Mouse (Mus musculus) thymus, postnatal 10 days (tissue): Measurements from ENCODE around the gene Gm826.

ENCODE experiments used
- DNase-seq, 2 experiments: peaks; one replicate each; pipeline ENCODE4 v3.0.0; 2021; ENCODE audit warnings: low spot score in 2 of 2

Gm826 gene

DNA sequence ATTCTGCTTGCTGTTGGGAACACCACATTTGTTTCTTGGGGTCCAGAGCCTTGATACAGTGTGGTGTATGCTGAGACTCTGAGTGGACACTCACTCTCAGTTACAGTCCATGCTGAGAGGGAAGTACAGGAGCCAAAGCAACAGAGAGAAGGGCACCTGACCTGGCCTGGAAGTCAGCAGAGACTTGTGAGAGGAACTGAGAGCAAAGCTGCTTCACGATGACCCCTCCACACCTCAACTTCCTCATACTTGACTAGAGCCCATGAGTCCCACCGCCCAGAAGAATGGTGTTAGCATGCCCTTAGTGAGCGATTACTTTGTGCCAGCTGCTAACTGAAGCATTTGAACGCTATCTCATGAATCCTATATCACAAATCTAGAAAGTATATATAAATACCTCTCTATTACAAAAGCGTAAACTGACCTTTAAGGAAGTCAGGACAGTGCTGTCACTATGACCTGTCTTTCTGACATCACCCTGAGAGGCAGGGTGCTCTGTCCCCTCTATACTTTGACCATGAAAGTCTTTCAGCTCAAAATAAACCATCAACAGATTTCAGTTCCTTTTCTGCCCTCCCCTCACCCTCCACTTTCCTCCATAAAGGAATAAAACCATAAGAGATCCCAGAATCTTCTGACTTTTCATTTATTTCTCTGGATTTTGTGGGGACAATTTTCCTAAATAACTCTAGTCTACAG, 57.9 kb downstream of the Gm826 start:
- DNase-seq, result no peak

DNA sequence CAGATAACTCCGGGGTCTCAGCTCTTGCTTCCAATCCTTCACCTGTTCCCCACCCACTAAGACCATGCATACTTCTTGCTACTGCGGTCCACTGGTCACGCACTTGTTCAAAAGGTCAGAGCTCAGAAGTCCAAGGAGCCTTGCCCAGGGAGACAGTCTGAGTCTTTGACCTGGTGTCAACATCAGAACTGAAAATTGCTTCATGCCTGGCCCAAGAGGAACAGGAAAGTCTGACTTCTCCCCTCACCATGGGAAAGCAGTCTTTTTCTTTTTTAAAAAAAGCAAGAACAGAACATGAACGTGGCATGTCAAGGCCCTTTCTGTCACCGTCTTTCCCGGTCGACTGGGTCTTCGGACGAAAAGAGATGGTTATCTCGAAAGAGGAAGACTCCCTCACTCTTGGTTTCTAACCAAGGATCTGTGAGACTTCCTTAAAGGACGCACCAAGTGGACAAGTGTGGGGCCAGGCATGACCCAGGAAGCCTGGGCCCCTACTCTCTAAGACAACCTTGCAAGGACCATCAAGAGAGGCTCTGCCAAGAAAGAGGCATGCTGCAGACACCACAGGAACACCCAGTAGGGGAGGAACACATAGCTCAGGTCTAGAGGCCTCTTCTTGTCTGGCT, 66.0 kb downstream of the Gm826 start:
- DNase-seq, result no peak

DNA sequence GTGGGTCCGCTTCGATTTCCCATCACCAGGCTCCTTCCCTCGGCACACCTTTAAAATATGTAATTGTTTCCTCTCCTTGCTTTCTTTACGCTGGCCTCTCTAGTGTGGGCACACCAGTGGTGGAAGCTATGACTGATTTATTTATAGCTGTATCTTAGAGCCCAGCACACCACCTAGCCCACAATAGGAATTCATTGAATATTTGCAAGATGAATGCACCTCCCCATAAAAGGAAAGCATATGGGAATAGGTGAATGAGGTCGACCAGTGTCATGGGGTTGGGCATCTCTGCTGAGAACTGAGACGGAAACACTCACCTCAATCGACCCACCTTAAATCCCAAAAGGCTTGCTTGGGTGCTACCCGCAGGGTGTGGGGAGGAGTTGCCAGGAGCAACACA, 70.1 kb downstream of the Gm826 start:
- DNase-seq, result no peak

DNA sequence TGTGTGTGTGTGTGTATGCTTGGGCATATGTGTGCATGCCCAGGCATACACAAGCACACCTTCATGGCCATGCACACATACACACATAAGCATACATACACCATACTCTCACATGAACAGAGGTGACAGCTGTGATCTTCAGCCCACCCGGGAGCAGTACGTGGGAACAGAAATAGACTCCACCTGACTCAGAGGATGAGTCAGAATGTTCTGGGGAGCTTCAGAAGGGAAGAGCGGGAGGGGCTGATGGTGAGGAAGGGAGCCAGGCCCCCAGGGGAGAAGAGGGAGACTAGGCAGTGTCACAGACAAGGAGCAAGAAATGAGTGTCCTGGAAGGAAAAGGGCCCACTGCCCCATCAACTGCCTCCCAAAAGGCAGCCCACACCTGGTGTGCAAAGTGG, 72.4 kb downstream of the Gm826 start:
- DNase-seq, result no peak
